Mouse (Mus musculus) midbrain, embryonic 11.5 days (tissue): ENCODE results near the gene Skida1. TPM values are rescaled to one million over a fixed set of nuclear protein-coding genes. Genes with fewer than 3 reads are reported as not detected.

Experiments used
- ATAC-seq: fragments of 200-750 bp; cut with Nextera tagmentation; 2 replicates; pipeline ENCODE4 v1.8.0; 2017; ENCODE audit warnings: moderate TSS enrichment, moderate library complexity; ENCODE audit not compliant: low FRiP score
- DNase-seq: peaks from one replicate; pipeline ENCODE4 v3.0.0; 2015; ENCODE audit warnings: low spot score; ENCODE audit errors: missing footprints
- H3K27ac ChIP-seq: fragments of 300-500 bp; sonication (generic); 2 replicates; pipeline ENCODE4 v1.5.1; 2014; ENCODE audit warnings: low read depth, low read length
- H3K27me3 ChIP-seq: fragments of 300-500 bp; sonication (generic); 2 replicates; pipeline ENCODE4 v1.6.1; 2014; ENCODE audit warnings: mild to moderate bottlenecking, low read length, moderate library complexity, mixed read lengths; ENCODE audit not compliant: control insufficient read depth, insufficient read depth
- H3K36me3 ChIP-seq: fragments of 300-500 bp; sonication (generic); 2 replicates; pipeline ENCODE4 v1.6.1; 2014; ENCODE audit warnings: mild to moderate bottlenecking, low read length, moderate library complexity, mixed read lengths; ENCODE audit not compliant: control insufficient read depth, insufficient read depth
- H3K4me1 ChIP-seq: fragments of 300-500 bp; sonication (generic); 2 replicates; pipeline ENCODE4 v1.6.1; 2014; ENCODE audit warnings: low read length; ENCODE audit not compliant: control insufficient read depth, insufficient read depth
- H3K4me2 ChIP-seq: fragments of 300-500 bp; sonication (generic); 2 replicates; pipeline ENCODE4 v1.6.1; 2014; ENCODE audit warnings: mild to moderate bottlenecking, moderate library complexity
- H3K4me3 ChIP-seq: fragments of 300-500 bp; sonication (generic); 2 replicates; pipeline ENCODE4 v1.5.1; 2014; ENCODE audit warnings: low read depth, low read length
- H3K9ac ChIP-seq: fragments of 300-500 bp; sonication (generic); 2 replicates; pipeline ENCODE4 v1.6.1; 2014; ENCODE audit warnings: low read length
- H3K9me3 ChIP-seq: fragments of 300-500 bp; sonication (generic); 2 replicates; pipeline ENCODE4 v1.6.1; 2016; ENCODE audit warnings: low read length; ENCODE audit not compliant: control insufficient read depth
- WGBS: fragments of 180-500 bp; shearing (Covaris S2); extraction: QIAGEN DNeasy Blood & Tissue Kit; methylation state at CpG from one replicate; pipeline ENCODE4 v1.1.7; 2014; 5-methylcytosine and 5-hydroxymethylcytosine counted together
- polyA plus RNA-seq: library from polyadenylated mRNA; unstranded; fragments of >200 nt; fragmentation: Nextera tagmentation; extraction: Ambion mirVana; gene quantifications from 2 replicates; pipeline ENCODE4 v1.2.1, GENCODE M21; 2014

The Skida1 gene
- polyA plus RNA-seq, 1 experiment from 2014 or later: 23.4 TPM

DNA sequence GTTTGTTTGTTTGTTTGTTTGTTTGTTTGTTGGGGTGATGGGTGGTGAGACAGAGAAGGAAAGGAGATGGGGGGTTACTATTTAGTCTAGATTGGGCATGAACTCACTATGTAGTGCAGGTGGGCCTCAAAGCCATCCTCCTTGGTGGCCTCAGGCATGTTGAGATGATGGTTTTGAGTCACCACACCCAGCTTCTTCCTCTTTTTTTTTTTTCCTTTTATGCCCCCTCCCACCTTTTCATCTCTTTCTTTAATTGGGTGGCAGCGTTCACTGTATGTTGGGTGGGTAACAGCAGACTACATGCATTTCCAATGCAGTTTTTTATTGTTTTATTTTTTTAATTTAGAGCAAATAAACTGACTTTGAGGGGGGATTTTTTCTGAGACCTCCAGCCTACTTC lies 32.2 kb downstream of the Skida1 start:
- Histone ChIP-seq H3K4me1 (no peaks in the 10 kb centered on the region), H3K36me3 (no peaks in the 10 kb centered on the region), H3K4me3 (no peak overlapping the region), H3K9ac (no peak overlapping the region), H3K4me2 (no peak overlapping the region), H3K9me3 (no peaks in the 10 kb centered on the region), H3K27ac (no peak overlapping the region), H3K27me3 (no peaks in the 10 kb centered on the region)
- 81% methylated on average over 1 of the region's 1 CpGs for WGBS
- no peak for DNase-seq
- no peak for ATAC-seq

GRCm38 (mm10) chr2:18015581-18015980 lies 33.3 kb downstream of the Skida1 start:
- no peak for ATAC-seq
- Histone ChIP-seq H3K9me3 (no peaks in the 10 kb centered on the region), H3K4me1 (no peaks in the 10 kb centered on the region), H3K27ac (no peak overlapping the region), H3K9ac (no peak overlapping the region), H3K4me3 (no peak overlapping the region), H3K27me3 (no peaks in the 10 kb centered on the region), H3K36me3 (no peaks in the 10 kb centered on the region), H3K4me2 (no peak overlapping the region)
- WGBS: 39% methylated on average over 3 of the region's 3 CpGs
- DNase-seq: peak; percentile 49

DNA sequence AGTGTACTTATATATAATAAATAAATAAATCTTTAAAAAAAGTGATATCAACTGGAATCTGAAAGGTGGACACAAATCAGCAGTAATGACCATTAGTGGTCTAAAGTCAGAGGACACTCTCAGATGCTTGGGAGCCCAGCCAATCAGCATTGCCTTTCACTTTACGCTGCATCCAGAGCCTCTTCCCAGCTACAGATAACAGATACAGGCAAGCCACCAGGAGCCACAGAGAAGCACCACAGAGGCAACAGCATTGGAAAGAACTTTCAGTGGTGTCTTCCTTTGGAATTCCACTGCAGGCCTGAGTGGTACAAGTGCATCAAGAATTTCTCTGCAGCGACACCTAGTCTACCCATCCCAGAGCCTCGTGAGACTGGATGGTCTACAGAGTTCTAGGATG lies 36.0 kb downstream of the Skida1 start:
- Histone ChIP-seq H3K4me2 (no peak overlapping the region), H3K4me1 (no peaks in the 10 kb centered on the region), H3K36me3 (no peaks in the 10 kb centered on the region), H3K9me3 (no peaks in the 10 kb centered on the region), H3K27ac (no peak overlapping the region), H3K9ac (no peak overlapping the region), H3K27me3 (no peaks in the 10 kb centered on the region), H3K4me3 (no peak overlapping the region)
- WGBS: 94% methylated on average over 3 of the region's 3 CpGs
- DNase-seq: peak; percentile 69
- ATAC-seq: no peak

DNA sequence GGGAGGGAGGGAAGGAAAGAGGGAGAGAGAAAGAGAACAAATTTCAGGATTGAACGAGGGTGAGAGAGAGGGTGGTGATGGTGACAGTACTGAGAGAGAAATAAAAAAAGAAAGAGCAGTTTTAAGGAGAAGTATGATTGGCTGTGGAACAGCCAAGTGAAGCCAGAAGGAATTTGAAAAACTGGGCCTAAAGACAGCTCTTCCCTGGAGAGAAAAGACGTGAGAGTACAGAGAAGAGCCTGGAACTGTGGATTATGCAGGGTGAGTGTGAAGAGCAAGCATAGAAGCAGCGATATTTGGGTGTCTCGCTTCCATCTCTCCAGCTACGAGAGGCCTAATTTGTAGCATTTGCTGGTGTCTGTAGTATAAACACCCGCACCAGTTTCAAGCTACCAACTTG lies 37.6 kb downstream of the Skida1 start:
- Histone ChIP-seq H3K36me3 (no peaks in the 10 kb centered on the region), H3K9me3 (no peaks in the 10 kb centered on the region), H3K27me3 (no peaks in the 10 kb centered on the region), H3K9ac (no peak overlapping the region), H3K27ac (no peak overlapping the region), H3K4me2 (no peak overlapping the region), H3K4me1 (no peaks in the 10 kb centered on the region), H3K4me3 (no peak overlapping the region)
- WGBS: 87% methylated on average over 6 of the region's 6 CpGs
- DNase-seq (peak; percentile 65), ATAC-seq (no peak)

DNA sequence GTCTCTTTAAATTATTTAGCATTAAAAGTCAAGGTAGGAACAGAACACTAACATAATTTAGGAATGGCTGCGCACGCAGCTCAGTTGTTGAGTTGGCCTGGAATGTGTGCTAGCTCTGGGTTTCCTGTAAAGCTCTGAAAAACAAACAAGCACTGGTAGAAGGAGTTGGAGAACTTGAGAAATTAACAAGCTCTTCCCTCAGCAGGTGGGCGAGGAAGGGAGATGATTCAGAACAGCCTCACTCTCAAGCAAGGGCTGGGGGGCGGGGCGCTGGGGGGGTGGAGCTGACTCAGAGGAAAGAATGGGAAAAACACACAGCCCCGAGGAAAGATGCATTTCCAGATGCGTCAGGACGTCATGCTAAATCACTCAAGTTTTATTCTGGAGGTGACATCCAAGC lies 43.7 kb downstream of the Skida1 start:
- Histone ChIP-seq H3K9me3 (no peaks in the 10 kb centered on the region), H3K27ac (no peak overlapping the region), H3K4me2 (no peak overlapping the region), H3K27me3 (no peaks in the 10 kb centered on the region), H3K4me1 (no peaks in the 10 kb centered on the region), H3K36me3 (no peaks in the 10 kb centered on the region), H3K4me3 (no peak overlapping the region), H3K9ac (no peak overlapping the region)
- WGBS: 36% methylated on average over 8 of the region's 8 CpGs
- ATAC-seq: no peak
- DNase-seq: peak; percentile 83

GRCm38 (mm10) chr2:18004286-18004685 lies 44.6 kb downstream of the Skida1 start:
- Histone ChIP-seq H3K9ac (no peak overlapping the region), H3K4me2 (no peak overlapping the region), H3K4me1 (no peaks in the 10 kb centered on the region), H3K27me3 (no peaks in the 10 kb centered on the region), H3K4me3 (no peak overlapping the region), H3K27ac (no peak overlapping the region), H3K36me3 (no peaks in the 10 kb centered on the region), H3K9me3 (no peaks in the 10 kb centered on the region)
- ATAC-seq: no peak
- 91% methylated on average over 4 of the region's 4 CpGs for WGBS
- DNase-seq: peak; percentile 73

- Histone ChIP-seq H3K36me3 (no peaks in the 10 kb centered on the region), H3K4me2 (no peak overlapping the region), H3K9ac (no peak overlapping the region), H3K27ac (no peak overlapping the region), H3K4me1 (no peaks in the 10 kb centered on the region), H3K9me3 (no peaks in the 10 kb centered on the region), H3K27me3 (no peaks in the 10 kb centered on the region), H3K4me3 (no peak overlapping the region)
- DNase-seq (peak; percentile 57), ATAC-seq (no peak)
- 95% methylated on average over 3 of the region's 3 CpGs for WGBS
These were observed 46.5 kb downstream of the Skida1 start for GRCm38 (mm10) chr2:18002306-18002705.

DNA sequence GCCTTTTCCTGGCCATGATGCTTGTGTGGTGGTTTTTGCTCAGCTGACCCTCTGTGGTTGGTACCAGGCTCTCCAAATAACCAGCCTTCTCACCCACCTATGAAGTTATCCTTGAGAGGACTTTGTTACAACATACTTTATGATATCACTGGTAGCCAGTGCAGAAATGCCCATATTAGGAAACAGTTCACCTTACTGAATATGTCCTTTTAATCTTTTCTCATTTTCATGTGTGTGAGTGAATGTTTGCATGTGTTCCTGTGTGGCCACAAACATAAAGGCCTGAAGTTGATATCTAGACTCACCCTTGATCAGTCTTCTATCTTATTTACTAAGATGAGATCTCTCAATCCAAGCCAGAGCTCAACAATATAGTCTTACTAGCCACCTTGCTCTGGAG lies 52.0 kb downstream of the Skida1 start, which contains the start of gene H2al2a:
H2al2a (minus strand) TSS at position 101 of the 400 bp plus-strand sequence.
- ATAC-seq (no peak), DNase-seq (no peak)
- no peak within 1 kb of the TSS for H3K4me3 ChIP-seq
- H3K4me1 ChIP-seq: no peaks in the 10 kb centered on the region
- no peak within 1 kb of the TSS for H3K4me2 ChIP-seq
- H3K9ac ChIP-seq: no peak within 1 kb of the TSS
- no peaks in the 10 kb centered on the region for H3K27me3 ChIP-seq
- no peaks in the 10 kb centered on the region for H3K9me3 ChIP-seq
- H3K36me3 ChIP-seq: no peaks in the 10 kb centered on the region
- H3K27ac ChIP-seq: no peak within 1 kb of the TSS
